Mouse (Mus musculus): Measurements from ENCODE around the gene Pusl1.

The Pusl1 gene

DNA sequence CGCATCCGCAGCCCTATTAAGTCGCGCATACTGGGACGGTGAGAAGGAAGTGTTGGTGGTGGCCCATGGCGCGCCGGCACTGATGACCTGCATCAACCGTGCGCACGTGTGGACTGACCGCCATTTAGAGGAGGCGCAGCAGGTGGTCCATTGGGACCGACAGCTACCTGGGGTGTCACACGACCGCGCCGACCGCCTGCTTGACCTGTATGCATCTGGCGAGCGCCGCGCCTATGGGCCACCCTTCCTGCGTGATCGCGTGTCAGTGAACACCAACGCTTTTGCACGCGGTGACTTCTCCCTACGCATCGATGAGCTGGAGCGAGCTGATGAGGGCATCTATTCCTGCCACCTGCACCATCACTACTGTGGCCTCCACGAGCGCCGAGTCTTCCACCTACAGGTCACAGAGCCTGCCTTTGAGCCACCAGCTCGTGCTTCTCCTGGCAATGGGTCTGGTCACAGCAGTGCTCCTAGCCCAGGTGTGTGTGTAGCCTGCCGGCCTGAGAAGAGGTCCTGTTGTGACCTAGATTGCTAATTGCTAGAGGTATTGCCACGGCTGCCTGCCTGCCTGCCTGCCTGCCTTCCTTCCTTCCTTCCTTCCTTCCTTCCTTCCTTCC is 49.8 kb downstream of the Pusl1 start:
- in situ Hi-C loops (cut with MseI, MboI) = no loop called here

GRCm38 (mm10) chr4:155841003-155841454 is 50.6 kb downstream of the Pusl1 start:
- in situ Hi-C loops (cut with MseI, MboI) = no loop called here

DNA sequence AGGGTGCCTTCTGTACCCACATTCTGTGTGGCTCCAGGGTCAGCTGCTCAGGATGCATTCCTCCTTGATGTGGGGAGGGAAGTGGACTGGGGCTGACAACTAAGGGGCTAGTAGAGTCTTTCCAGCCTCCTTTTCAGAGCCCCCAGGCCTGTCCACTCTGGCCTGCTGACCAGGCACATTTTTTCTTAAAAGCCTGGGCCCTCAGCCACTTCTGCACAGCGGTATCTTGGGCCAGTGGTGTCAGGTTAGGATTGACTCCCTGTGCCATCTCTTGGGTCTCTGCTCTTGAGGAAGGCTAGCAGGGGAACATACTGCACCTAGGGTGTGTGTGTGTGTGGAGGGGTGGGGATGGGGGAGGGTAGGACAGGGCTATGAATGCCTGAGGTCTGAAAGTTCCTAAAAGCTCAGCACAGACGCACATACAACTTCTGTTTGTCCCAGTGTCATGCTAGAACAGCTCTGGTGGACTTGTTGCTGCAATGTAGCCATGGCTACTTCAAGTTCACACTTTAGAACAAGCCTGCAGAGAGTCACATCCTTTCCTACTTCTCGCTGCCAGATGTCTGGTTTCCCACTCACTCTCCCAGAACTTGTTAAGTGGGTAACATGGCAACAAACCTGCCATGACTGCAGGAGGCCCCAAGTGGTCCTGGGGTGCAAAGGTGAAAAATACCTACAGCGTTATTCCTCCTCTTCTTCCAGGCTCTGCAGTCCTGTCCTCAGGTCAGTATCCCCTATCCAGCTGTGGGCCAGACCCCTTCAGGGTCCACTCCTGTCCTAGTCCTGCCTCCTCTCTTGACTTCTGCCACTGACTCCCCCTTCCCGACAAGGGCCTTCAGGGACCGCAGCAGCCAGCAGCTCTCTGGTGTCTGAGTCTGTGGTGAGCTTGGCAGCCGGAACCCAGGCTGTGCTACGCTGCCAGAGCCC is 51.2 kb downstream of the Pusl1 start:
- in situ Hi-C loops (cut with MseI, MboI) = no loop called here

DNA sequence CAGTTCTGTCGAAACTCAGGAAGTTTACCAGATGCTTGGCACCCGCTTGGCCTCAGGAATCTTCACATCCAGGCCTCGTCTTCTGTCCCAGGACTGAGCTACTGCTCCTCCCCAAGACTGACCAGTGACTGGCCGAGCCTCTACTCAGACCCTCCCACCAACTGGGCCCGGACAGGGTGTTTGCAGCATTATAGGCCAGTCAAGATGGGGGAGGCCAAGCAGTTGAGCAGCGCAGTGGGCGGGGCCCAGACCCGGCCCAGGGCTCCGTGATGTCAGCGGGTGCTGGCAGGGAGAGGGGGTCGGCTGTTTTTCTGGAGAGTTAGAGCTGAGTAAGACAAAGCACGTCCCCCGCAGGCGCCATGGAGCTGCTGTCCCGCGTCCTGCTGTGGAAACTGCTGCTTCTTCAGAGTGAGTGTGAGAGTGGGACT is 52.1 kb downstream of the Pusl1 start, which contains the start of gene Mxra8:
Gene Mxra8 (plus strand): TSS at position 198 of the 428 bp plus-strand sequence.
- in situ Hi-C loops (cut with MseI, MboI) = no loop called here

GRCm38 (mm10) chr4:155838187-155839153 is 53.1 kb downstream of the Pusl1 start:
- in situ Hi-C loops (cut with MseI, MboI) = no loop called here
